15 mouse cellular contexts compared by ENCODE assay signal in genomic region chr5:28372172-28372664, GRCm38 (mm10).
"Had no signal": no experiment of that assay in that cellular context is flagged by ENCODE, and none has a peak within 500 bp of the region (broad histone marks: within the 10 kb centered on the region; RNA-seq: fewer than 3 reads in every experiment).

No protein-coding gene starts in this region.

- H3K27ac ChIP-seq: limb, embryonic 15.5 days; midbrain, embryonic 15.5 days; neural tube, embryonic 12.5 days had no signal

- H3K9ac ChIP-seq: limb, embryonic 15.5 days; midbrain, embryonic 15.5 days; neural tube, embryonic 12.5 days had no signal

- ATAC-seq: lung, postnatal 0 days; midbrain, embryonic 15.5 days had no signal

- H3K4me3 ChIP-seq: limb, embryonic 15.5 days; midbrain, embryonic 15.5 days; neural tube, embryonic 12.5 days had no signal

- H3K27me3 ChIP-seq: limb, embryonic 15.5 days; midbrain, embryonic 15.5 days; neural tube, embryonic 12.5 days had no signal

- H3K9me3 ChIP-seq: limb, embryonic 15.5 days; midbrain, embryonic 15.5 days; neural tube, embryonic 12.5 days had no signal

- H3K4me2 ChIP-seq: limb, embryonic 15.5 days; midbrain, embryonic 11.5 days; midbrain, embryonic 15.5 days; neural tube, embryonic 12.5 days had no signal

- H3K36me3 ChIP-seq: midbrain, embryonic 15.5 days had no signal

- DNase-seq: kidney, adult 8-10 months; kidney, postnatal 36 days; layer of hippocampus, adult 9-11 months; layer of hippocampus, postnatal 36 days; lung, adult 2 months; lung, postnatal 36 days; right cerebral cortex, postnatal 4 days; spleen, adult 18-20 months; thymus, adult 18-20 months; thymus, postnatal 14 days had no signal

- H3K4me1 ChIP-seq: neural tube, embryonic 12.5 days had no signal
